Mouse (Mus musculus) liver, adult 2 months (tissue): Measurements from ENCODE around the gene Stag1.

Experiments
- CTCF ChIP-seq: fragments of 200-500 bp; IDR thresholded peaks from 2 replicates; pipeline ENCODE4 v1.5.1; 2011; ENCODE audit warnings: low read depth, low read length, control low read depth
- POLR2A ChIP-seq: fragments of 200-500 bp; IDR thresholded peaks from 2 replicates; pipeline ENCODE4 v1.6.1; 2011; ENCODE audit warnings: low read length, control low read depth; ENCODE audit not compliant: insufficient read depth; ENCODE audit errors: extremely low read depth

DNA sequence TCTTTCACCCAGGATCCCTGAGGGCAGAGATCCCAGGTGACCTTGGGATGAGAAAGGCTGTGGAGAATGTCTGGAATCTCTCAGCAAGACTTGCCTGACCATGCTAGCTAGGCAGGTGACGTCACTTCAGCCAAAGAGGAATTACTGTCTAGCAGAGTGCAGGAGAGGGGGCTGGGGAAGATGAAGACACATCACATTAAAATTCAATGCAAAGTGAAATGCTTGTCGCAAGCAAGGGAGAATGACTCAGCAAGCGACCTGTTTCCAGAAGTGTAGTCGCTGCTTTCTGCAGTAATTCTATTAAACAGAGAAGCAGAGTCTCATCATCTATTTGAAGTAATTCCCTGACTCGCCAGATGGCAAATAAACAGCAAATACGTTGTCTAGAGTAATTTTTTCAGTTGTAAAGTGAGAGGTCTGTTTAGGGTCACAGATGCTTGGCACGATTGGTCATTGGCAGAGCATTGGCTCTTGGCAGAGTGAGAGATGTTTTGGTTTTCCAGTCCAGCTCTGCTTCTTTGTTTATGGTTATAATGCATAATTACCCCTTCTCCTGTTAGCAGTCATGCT lies 8.5 kb downstream of the Stag1 start:
- TF ChIP-seq CTCF (no peak), POLR2A (no peak)
